Mouse (Mus musculus) midbrain, embryonic 14.5 days (tissue): ENCODE measurements at regions not wholly inside any gene's neighbourhood (a gene's known extent, or its start where the extent isn't known, plus 50 kb on each side); places are given as distances from the start of the nearest gene placed in this dataset.

ENCODE experiments used
- ATAC-seq: fragments of 200-750 bp; cut with Nextera tagmentation; 2 replicates; pipeline ENCODE4 v1.8.0; 2017; ENCODE audit warnings: moderate number of reproducible peaks, moderate library complexity; ENCODE audit not compliant: low FRiP score, low TSS enrichment
- DNase-seq: peaks from one replicate; pipeline ENCODE4 v3.0.0-alpha.2; 2015
- H3K27ac ChIP-seq: fragments of 300-500 bp; sonication (generic); replicated peaks from 2 replicates; pipeline ENCODE4 v1.5.1; 2014; ENCODE audit warnings: mild to moderate bottlenecking, low read depth, low read length, moderate library complexity
- H3K27me3 ChIP-seq: fragments of 300-500 bp; sonication (generic); 2 replicates; pipeline ENCODE4 v1.6.1; 2014; ENCODE audit warnings: low read length, control low read depth, mixed read lengths; ENCODE audit not compliant: control insufficient read depth, insufficient read depth
- H3K36me3 ChIP-seq: fragments of 300-500 bp; sonication (generic); 2 replicates; pipeline ENCODE4 v1.6.1; 2014; ENCODE audit warnings: low read length, control low read depth; ENCODE audit not compliant: control insufficient read depth, insufficient read depth
- H3K4me1 ChIP-seq: fragments of 300-500 bp; sonication (generic); 2 replicates; pipeline ENCODE4 v1.6.1; 2014; ENCODE audit warnings: mild to moderate bottlenecking, antibody characterized with exemption, low read length, control low read depth; ENCODE audit not compliant: control insufficient read depth, insufficient read depth
- H3K4me2 ChIP-seq: fragments of 300-500 bp; sonication (generic); 2 replicates; pipeline ENCODE4 v1.6.1; 2014; ENCODE audit warnings: mild to moderate bottlenecking, low read length, moderate library complexity
- H3K4me3 ChIP-seq: fragments of 300-500 bp; sonication (generic); replicated peaks from 2 replicates; pipeline ENCODE4 v1.5.1; 2014; ENCODE audit warnings: low read depth, low read length
- H3K9ac ChIP-seq: fragments of 300-500 bp; sonication (generic); replicated peaks from 2 replicates; pipeline ENCODE4 v1.6.1; 2014; ENCODE audit warnings: mild to moderate bottlenecking, low read length, moderate library complexity
- H3K9me3 ChIP-seq: fragments of 300-500 bp; sonication (generic); 2 replicates; pipeline ENCODE4 v1.6.1; 2016; ENCODE audit warnings: low read length, control low read depth, mixed read lengths; ENCODE audit not compliant: control insufficient read depth
- WGBS: fragments of 180-500 bp; shearing (Covaris S2); extraction: QIAGEN DNeasy Blood & Tissue Kit; methylation state at CpG from one replicate; pipeline ENCODE4 v1.1.7; 2014; 5-methylcytosine and 5-hydroxymethylcytosine counted together

GRCm38 (mm10) chr2:172809306-172809705, 130.8 kb downstream of the Bmp7 start:
- 92% methylated on average over 2 of the region's 2 CpGs for WGBS
- H3K27ac ChIP-seq: no peak overlapping the region
- ATAC-seq (no peak), DNase-seq (no peak)
- H3K4me1 ChIP-seq: no peaks in the 10 kb centered on the region
- no peaks in the 10 kb centered on the region for H3K27me3 ChIP-seq
- no peak overlapping the region for H3K4me3 ChIP-seq
- no peaks in the 10 kb centered on the region for H3K36me3 ChIP-seq
- no peak overlapping the region for H3K9ac ChIP-seq
- no peak overlapping the region for H3K4me2 ChIP-seq
- no peaks in the 10 kb centered on the region for H3K9me3 ChIP-seq

- Histone ChIP-seq H3K4me2 (no peak overlapping the region), H3K4me3 (no peak overlapping the region), H3K4me1 (no peaks in the 10 kb centered on the region), H3K27me3 (no peaks in the 10 kb centered on the region), H3K9me3 (no peaks in the 10 kb centered on the region), H3K9ac (no peak overlapping the region), H3K27ac (no peak overlapping the region), H3K36me3 (no peaks in the 10 kb centered on the region)
- 81% methylated on average over 11 of the region's 11 CpGs for WGBS
- DNase-seq: no peak
- no peak for ATAC-seq
These were observed 126.8 kb downstream of the Bmp7 start for GRCm38 (mm10) chr2:172813319-172813718.

GRCm38 (mm10) chr2:172813906-172814305, 126.2 kb downstream of the Bmp7 start:
- Histone ChIP-seq H3K27me3 (no peaks in the 10 kb centered on the region), H3K4me3 (no peak overlapping the region), H3K9ac (no peak overlapping the region), H3K9me3 (no peaks in the 10 kb centered on the region), H3K4me1 (no peaks in the 10 kb centered on the region), H3K4me2 (no peak overlapping the region), H3K27ac (no peak overlapping the region), H3K36me3 (no peaks in the 10 kb centered on the region)
- no peak for DNase-seq
- no peak for ATAC-seq
- 85% methylated on average over 4 of the region's 4 CpGs for WGBS

GRCm38 (mm10) chr2:172815146-172815545, 125.0 kb downstream of the Bmp7 start:
- no peaks in the 10 kb centered on the region for H3K27me3 ChIP-seq
- H3K9ac ChIP-seq: no peak overlapping the region
- no peak overlapping the region for H3K4me3 ChIP-seq
- no peak for DNase-seq
- no peak for ATAC-seq
- H3K4me2 ChIP-seq: no peak overlapping the region
- H3K9me3 ChIP-seq: no peaks in the 10 kb centered on the region
- H3K4me1 ChIP-seq: no peaks in the 10 kb centered on the region
- no peak overlapping the region for H3K27ac ChIP-seq
- no peaks in the 10 kb centered on the region for H3K36me3 ChIP-seq
- WGBS: 96% methylated on average over 7 of the region's 7 CpGs

GRCm38 (mm10) chr2:172817058-172817745, 122.9 kb downstream of the Bmp7 start:
- DNase-seq: no peak
- ATAC-seq: no peak
- H3K27me3 ChIP-seq: no peaks in the 10 kb centered on the region
- no peaks in the 10 kb centered on the region for H3K36me3 ChIP-seq
- no peak overlapping the region for H3K4me2 ChIP-seq
- no peaks in the 10 kb centered on the region for H3K4me1 ChIP-seq
- 75% methylated on average over 8 of the region's 8 CpGs for WGBS
- no peak overlapping the region for H3K9ac ChIP-seq
- H3K4me3 ChIP-seq: no peak overlapping the region
- no peaks in the 10 kb centered on the region for H3K9me3 ChIP-seq
- H3K27ac ChIP-seq: no peak overlapping the region
